Mouse (Mus musculus) MEL (cell line): ENCODE data around the gene Dusp5. TPM values are rescaled to one million over a fixed set of nuclear protein-coding genes. Genes with fewer than 3 reads are reported as not detected.
"Not testable (repeated sequence)": the region's sequence is repeated elsewhere in the genome, so short reads cannot be mapped to it uniquely, and the experiment has no call there.

ENCODE experiments used
- DNase-seq: peaks from one replicate; pipeline ENCODE4 v3.0.0; 2011; ENCODE audit warnings: low read depth, low spot score
- H3K27ac ChIP-seq: 2 replicates; pipeline ENCODE4 v1.5.1; 2012; ENCODE audit warnings: low read depth, mild to moderate bottlenecking, control low read depth, low read length, moderate library complexity; ENCODE audit not compliant: control insufficient read depth
- H3K27me3 ChIP-seq, 2 experiments: fragments of 150-350 bp in 1 of 2; sonication (generic) in 1 of 2; 2 replicates each; pipeline ENCODE4 v1.6.1; 2012; ENCODE audit warnings: low read length in 2 of 2, mild to moderate bottlenecking in 2 of 2, improper control_type of control experiment in 1 of 2, moderate library complexity in 1 of 2; ENCODE audit not compliant: insufficient read depth in 2 of 2, control insufficient read depth in 1 of 2
- H3K36me3 ChIP-seq, 2 experiments: 2 replicates each; pipeline ENCODE4 v1.6.1; 2012 to 2014; ENCODE audit warnings: low read length in 2 of 2, improper control_type of control experiment in 1 of 2, inconsistent platforms in 1 of 2, mild to moderate bottlenecking in 1 of 2; ENCODE audit not compliant: insufficient read depth in 2 of 2, control insufficient read depth in 1 of 2
- H3K4me1 ChIP-seq, 2 experiments: fragments of 150-350 bp in 1 of 2; sonication (generic) in 1 of 2; 2 replicates each; pipeline ENCODE4 v1.6.1; 2012; ENCODE audit warnings: low read length in 2 of 2, improper control_type of control experiment in 1 of 2, mild to moderate bottlenecking in 1 of 2; ENCODE audit not compliant: insufficient read depth in 2 of 2, control insufficient read depth in 1 of 2
- H3K4me3 ChIP-seq, 2 experiments: fragments of 150-350 bp in 1 of 2; sonication (generic) in 1 of 2; 2 replicates each; pipeline ENCODE4 v1.5.1; 2012; ENCODE audit warnings: low read depth in 2 of 2, low read length in 2 of 2, mild to moderate bottlenecking in 2 of 2, moderate library complexity in 2 of 2, control low read depth in 1 of 2, improper control_type of control experiment in 1 of 2; ENCODE audit not compliant: control insufficient read depth in 1 of 2, insufficient read depth in 1 of 2
- H3K79me2 ChIP-seq: 2 replicates; pipeline ENCODE4 v1.6.1; 2012; ENCODE audit warnings: mild to moderate bottlenecking, low read length, moderate library complexity; ENCODE audit not compliant: control insufficient read depth, poor library complexity, insufficient read depth
- H3K9ac ChIP-seq: 2 replicates; pipeline ENCODE4 v1.6.1; 2012; ENCODE audit warnings: low read depth, mild to moderate bottlenecking, control low read depth, low read length, moderate library complexity; ENCODE audit not compliant: control insufficient read depth, poor library complexity, severe bottlenecking
- H3K9me3 ChIP-seq: fragments of 150-350 bp; sonication (generic); replicated peaks from 2 replicates; pipeline ENCODE4 v1.6.1; 2012; ENCODE audit warnings: mild to moderate bottlenecking, low read length, improper control_type of control experiment, moderate library complexity; ENCODE audit not compliant: insufficient read depth
- BHLHE40 ChIP-seq: IDR thresholded peaks from 2 replicates; pipeline ENCODE4 v1.6.1; 2012; ENCODE audit warnings: low read depth, mild to moderate bottlenecking, inconsistent platforms, low read length, improper control_type of control experiment, borderline replicate concordance
- CHD1 ChIP-seq: IDR thresholded peaks from 2 replicates; pipeline ENCODE4 v1.6.1; 2012; ENCODE audit warnings: low read depth, mild to moderate bottlenecking, inconsistent platforms, low read length, improper control_type of control experiment
- CTCF ChIP-seq, 3 experiments: IDR thresholded peaks in 2 of 3; conservative IDR thresholded peaks in 1 of 3; 2 replicates each; pipeline ENCODE4 v1.5.1; 2011 to 2012; ENCODE audit warnings: low read length in 3 of 3, low read depth in 2 of 3, mild to moderate bottlenecking in 2 of 3, improper control_type of control experiment in 1 of 3, inconsistent platforms in 1 of 3, mixed read lengths in 1 of 3, moderate library complexity in 1 of 3; ENCODE audit not compliant: control insufficient read depth in 1 of 3, insufficient read depth in 1 of 3, poor library complexity in 1 of 3, severe bottlenecking in 1 of 3
- GATA1 ChIP-seq: IDR thresholded peaks from 2 replicates; pipeline ENCODE4 v1.6.1; 2011; ENCODE audit warnings: low read depth, low read length, improper control_type of control experiment
- HCFC1 ChIP-seq: IDR thresholded peaks from 2 replicates; pipeline ENCODE4 v1.6.1; 2012; ENCODE audit warnings: low read depth, mild to moderate bottlenecking, inconsistent platforms, low read length, improper control_type of control experiment, moderate library complexity
- KAT2A ChIP-seq: conservative IDR thresholded peaks from 2 replicates; pipeline ENCODE4 v1.6.1; 2012; ENCODE audit warnings: low read depth, low read length, improper control_type of control experiment, inconsistent platforms
- MAX ChIP-seq: IDR thresholded peaks from 2 replicates; pipeline ENCODE4 v1.6.1; 2011; ENCODE audit warnings: low read length, improper control_type of control experiment
- MAZ ChIP-seq: IDR thresholded peaks from 2 replicates; pipeline ENCODE4 v1.6.1; 2012; ENCODE audit warnings: low read depth, mild to moderate bottlenecking, inconsistent platforms, low read length, improper control_type of control experiment
- MEF2A ChIP-seq: IDR thresholded peaks from 2 replicates; pipeline ENCODE4 v1.6.1; 2014; ENCODE audit warnings: low read depth, mild to moderate bottlenecking, inconsistent platforms, low read length, improper control_type of control experiment; ENCODE audit not compliant: poor library complexity, insufficient replicate concordance, severe bottlenecking; ENCODE audit errors: extremely low read depth
- MYC ChIP-seq: IDR thresholded peaks from 2 replicates; pipeline ENCODE4 v1.6.1; 2011; ENCODE audit warnings: low read depth, mild to moderate bottlenecking, low read length, improper control_type of control experiment, moderate library complexity
- NELFE ChIP-seq: IDR thresholded peaks from 2 replicates; pipeline ENCODE4 v1.6.1; 2011; ENCODE audit warnings: low read depth, low read length, improper control_type of control experiment
- POLR2AphosphoS2 ChIP-seq: IDR thresholded peaks from 2 replicates; pipeline ENCODE4 v1.6.1; 2011; ENCODE audit warnings: low read length, improper control_type of control experiment
- POLR2AphosphoS5 ChIP-seq: IDR thresholded peaks from 2 replicates; pipeline ENCODE4 v1.6.1; 2012; ENCODE audit warnings: low read depth, borderline replicate concordance, mild to moderate bottlenecking, inconsistent platforms, low read length, moderate library complexity, mixed read lengths
- RAD21 ChIP-seq: IDR thresholded peaks from 2 replicates; pipeline ENCODE4 v1.6.1; 2011; ENCODE audit warnings: mild to moderate bottlenecking, low read depth, low read length, improper control_type of control experiment
- RCOR1 ChIP-seq: IDR thresholded peaks from 2 replicates; pipeline ENCODE4 v1.6.1; 2012; ENCODE audit warnings: low read depth, mild to moderate bottlenecking, inconsistent platforms, low read length, improper control_type of control experiment
- TBP ChIP-seq: IDR thresholded peaks from 2 replicates; pipeline ENCODE4 v1.8.0; 2011; ENCODE audit warnings: low read depth, low read length, improper control_type of control experiment
- TCF12 ChIP-seq: IDR thresholded peaks from 2 replicates; pipeline ENCODE4 v1.6.1; 2014; ENCODE audit warnings: low read depth, mild to moderate bottlenecking, inconsistent platforms, low read length, improper control_type of control experiment, moderate library complexity
- UBTF ChIP-seq: IDR thresholded peaks from 2 replicates; pipeline ENCODE4 v1.6.1; 2012; ENCODE audit warnings: low read depth, mild to moderate bottlenecking, inconsistent platforms, low read length, improper control_type of control experiment, moderate library complexity, borderline replicate concordance; ENCODE audit not compliant: insufficient read depth
- USF1 ChIP-seq: IDR thresholded peaks from 2 replicates; pipeline ENCODE4 v1.6.1; 2014; ENCODE audit warnings: low read depth, mild to moderate bottlenecking, inconsistent platforms, low read length, improper control_type of control experiment, moderate library complexity
- ZNF384 ChIP-seq: IDR thresholded peaks from 2 replicates; pipeline ENCODE4 v1.6.1; 2012; ENCODE audit warnings: low read depth, mild to moderate bottlenecking, inconsistent platforms, low read length, improper control_type of control experiment
- polyA plus RNA-seq, 2 experiments: library from polyadenylated mRNA; stranded (reverse) in 1 of 2; unstranded in 1 of 2; fragments of >175 nt in 1 of 2; fragments of >200 nt in 1 of 2; gene quantifications; 2 replicates each; pipeline versions ENCODE4 v1.2.1 to v1.2.4; 2012; ENCODE audit warnings: low replicate concordance in 2 of 2, low read depth in 1 of 2; ENCODE audit not compliant: insufficient read length in 2 of 2, insufficient read depth in 1 of 2, missing spikeins in 1 of 2
- total RNA-seq: library from RNA; depleted of rRNA; stranded (reverse); fragments of 300-350 nt; gene quantifications from 2 replicates; pipeline ENCODE4 v1.2.3, GENCODE M21; 2012

Dusp5 gene
- total and polyA plus RNA-seq, 3 experiments: 7.6 to 13.8 TPM; not detected in 1

GRCm38 (mm10) chr19:53499451-53499940 is 29.4 kb upstream of the Dusp5 start:
- H3K79me2 ChIP-seq: no peaks in the 10 kb centered on the region
- H3K9me3 ChIP-seq: no peaks in the 10 kb centered on the region
- no peak for DNase-seq
- H3K27ac ChIP-seq: no peak overlapping the region
- H3K9ac ChIP-seq: no peak overlapping the region
- 0 out of 4 replicates have a peak, but pooled peaks cover 0 to 3% of the 10 kb centered on the region in 2 experiments for H3K4me1 ChIP-seq
- H3K36me3 ChIP-seq: no peaks in the 10 kb centered on the region
- no peak for TF ChIP-seq MEF2A
- no peak for TF ChIP-seq BHLHE40
- no peak for TF ChIP-seq NELFE
- no peak for TF ChIP-seq MAX
- no peak for TF ChIP-seq GATA1
- no peak for TF ChIP-seq CHD1
- no peak for TF ChIP-seq ZNF384
- no peak for TF ChIP-seq TBP
- TF ChIP-seq RAD21: no peak
- TF ChIP-seq POLR2AphosphoS5: no peak
- TF ChIP-seq MAZ: no peak
- TF ChIP-seq, all 39 proteins: peak for 0
- H3K4me3 ChIP-seq: no peak overlapping the region
- H3K27me3 ChIP-seq: no peaks in the 10 kb centered on the region

GRCm38 (mm10) chr19:53500298-53501006 is 28.5 kb upstream of the Dusp5 start:
- no peak overlapping the region for H3K27ac ChIP-seq
- H3K9ac ChIP-seq: no peak overlapping the region

GRCm38 (mm10) chr19:53501239-53501638 is 27.7 kb upstream of the Dusp5 start:
- H3K27ac ChIP-seq, H3K27me3 ChIP-seq, H3K9me3 ChIP-seq, H3K4me3 ChIP-seq, H3K79me2 ChIP-seq, H3K4me1 ChIP-seq, H3K36me3 ChIP-seq, DNase-seq, H3K9ac ChIP-seq: not testable (repeated sequence)

More at GRCm38 (mm10) chr19:53500298-53501006, 28.5 kb upstream of the Dusp5 start:
- no peaks in the 10 kb centered on the region for H3K27me3 ChIP-seq
- no peak for DNase-seq
- no peaks in the 10 kb centered on the region for H3K36me3 ChIP-seq
- TF ChIP-seq HCFC1: no peak
- TF ChIP-seq MAX: no peak
- no peak for TF ChIP-seq NELFE
- no peak for TF ChIP-seq KAT2A
- TF ChIP-seq USF1: no peak
- no peak for TF ChIP-seq RCOR1
- TF ChIP-seq CTCF (IDR thresholded peaks at IDR 0.05 in 2 of 3, conservative IDR thresholded peaks at IDR 0.05 in 1 of 3; ENCODE audit: control insufficient read depth in 1 of 3, insufficient read depth in 1 of 3, low read depth in 2 of 3, low read length in 3 of 3, poor library complexity in 1 of 3, severe bottlenecking in 1 of 3): no peak
- TF ChIP-seq BHLHE40: no peak
- TF ChIP-seq MYC: no peak
- no peak for TF ChIP-seq UBTF
- TF ChIP-seq POLR2AphosphoS5: no peak
- no peak for TF ChIP-seq POLR2AphosphoS2
- TF ChIP-seq TCF12: no peak
- H3K79me2 ChIP-seq: no peaks in the 10 kb centered on the region
- H3K4me1 ChIP-seq: 0 out of 4 replicates have a peak, but pooled peaks cover 0 to 3% of the 10 kb centered on the region in 2 experiments
- H3K9me3 ChIP-seq: no peaks in the 10 kb centered on the region
- H3K4me3 ChIP-seq: no peak overlapping the region
